Mouse (Mus musculus): ENCODE results near the gene Btg4. TPM values are rescaled to one million over a fixed set of nuclear protein-coding genes. Genes with fewer than 3 reads are reported as not detected.

The Btg4 gene
- total and polyA plus RNA-seq, 2 experiments from 2014 or later = not detected

GRCm38 (mm10) chr9:51102963-51103807 lies 42.5 kb downstream of the Btg4 start:
- peak overlapping the region; percentile 57 for H3K9ac ChIP-seq (replicated peaks; ENCODE audit: low read depth, low read length)
- ATAC-seq (ENCODE audit: insufficient read depth, low read depth) (peak; percentile 74; the same call in 1 of the 2 replicates), DNase-seq (ENCODE audit: low spot score) (peak; percentile 18)
- no peak for TF ChIP-seq EP300 (IDR thresholded peaks at IDR 0.05; ENCODE audit: low read depth)
- no peak for TF ChIP-seq CTCF (IDR thresholded peaks at IDR 0.05; ENCODE audit: low read depth)
- peaks cover 22% of the 10 kb centered on the region for H3K27me3 ChIP-seq (ENCODE audit: control insufficient read depth, insufficient read depth, low read length)
- H3K4me1 ChIP-seq (ENCODE audit: control insufficient read depth, insufficient read depth) = 0 out of 2 replicates have a peak, but pooled peaks cover 7% of the 10 kb centered on the region
- H3K36me3 ChIP-seq (replicated peaks; ENCODE audit: control insufficient read depth, insufficient read depth, low read length) = no peaks in the 10 kb centered on the region
- peak overlapping the region; percentile 58 for H3K4me3 ChIP-seq (ENCODE audit: low read depth, low read length)
- 3% methylated on average over 44 of the region's 44 CpGs for WGBS
- no peak overlapping the region for H3K27ac ChIP-seq (ENCODE audit: low read depth)
- H3K9me3 ChIP-seq (replicated peaks; ENCODE audit: control insufficient read depth, low read length) = no peaks in the 10 kb centered on the region
- peak overlapping the region; percentile 99 for H3K4me2 ChIP-seq (ENCODE audit: low read depth, low read length)

DNA sequence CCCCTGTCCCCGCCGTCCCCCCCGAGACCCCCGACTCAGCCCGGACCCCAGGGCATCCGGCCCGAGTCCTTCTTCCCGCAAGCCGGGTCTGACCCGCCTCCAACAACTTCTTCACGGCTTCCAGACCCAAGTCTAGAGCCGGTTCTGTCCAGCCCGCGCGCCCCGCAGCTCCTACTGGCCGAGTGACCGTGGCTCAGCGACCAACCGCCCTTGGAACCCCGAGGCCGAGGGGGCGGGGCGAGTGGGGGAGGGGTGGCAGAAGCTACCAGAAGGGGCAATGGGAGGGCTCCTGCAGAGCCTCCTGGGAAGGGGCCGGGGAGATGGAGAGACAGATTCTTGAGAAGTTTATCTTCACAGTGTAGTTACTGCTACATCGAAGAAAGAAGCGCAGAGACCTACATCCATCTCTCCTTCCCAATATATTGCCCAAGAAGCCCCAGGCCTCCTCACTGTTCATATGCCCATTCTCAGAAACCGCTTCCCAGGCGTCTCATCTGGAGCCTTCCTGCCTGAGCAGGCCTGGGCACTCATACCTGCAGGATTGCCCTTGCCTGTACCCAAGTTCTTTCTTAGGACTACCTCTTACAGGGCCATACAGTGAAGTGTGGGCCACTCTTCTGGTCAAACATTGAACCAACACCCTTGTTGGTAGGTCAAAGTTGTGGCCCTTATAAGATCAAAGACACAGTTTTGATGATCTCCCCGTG lies 43.3 kb downstream of the Btg4 start:
- H3K36me3 ChIP-seq (replicated peaks; ENCODE audit: control insufficient read depth, insufficient read depth, low read length) = no peaks in the 10 kb centered on the region
- 0 out of 2 replicates have a peak, but pooled peaks cover 7% of the 10 kb centered on the region for H3K4me1 ChIP-seq (ENCODE audit: control insufficient read depth, insufficient read depth)
- TF ChIP-seq EP300 (IDR thresholded peaks at IDR 0.05; ENCODE audit: low read depth) (no peak), CTCF (IDR thresholded peaks at IDR 0.05; ENCODE audit: low read depth) (no peak)
- H3K9me3 ChIP-seq (replicated peaks; ENCODE audit: control insufficient read depth, low read length) = no peaks in the 10 kb centered on the region
- peak overlapping the region; percentile 99 for H3K4me2 ChIP-seq (ENCODE audit: low read depth, low read length)
- H3K4me3 ChIP-seq (ENCODE audit: low read depth, low read length) = peak overlapping the region; percentile 58
- peak; percentile 64 for ATAC-seq (ENCODE audit: insufficient read depth, low read depth)
- H3K27me3 ChIP-seq (ENCODE audit: control insufficient read depth, insufficient read depth, low read length) = peaks cover 22% of the 10 kb centered on the region
- WGBS = 9% methylated on average over 30 of the region's 30 CpGs
- peak overlapping the region; percentile 57 for H3K9ac ChIP-seq (replicated peaks; ENCODE audit: low read depth, low read length)
- H3K27ac ChIP-seq (ENCODE audit: low read depth) = no peak overlapping the region
- DNase-seq (ENCODE audit: low spot score) = peak; percentile 7

- DNase-seq (ENCODE audit: low spot score) (no peak), ATAC-seq (ENCODE audit: insufficient read depth, low read depth) (no peak)
- 66% methylated on average over 2 of the region's 2 CpGs for WGBS
- Histone ChIP-seq H3K9ac (replicated peaks; ENCODE audit: low read depth, low read length) (no peak overlapping the region), H3K9me3 (replicated peaks; ENCODE audit: control insufficient read depth, low read length) (no peaks in the 10 kb centered on the region), H3K36me3 (replicated peaks; ENCODE audit: control insufficient read depth, insufficient read depth, low read length) (no peaks in the 10 kb centered on the region), H3K4me3 (ENCODE audit: low read depth, low read length) (no peak overlapping the region), H3K4me1 (ENCODE audit: control insufficient read depth, insufficient read depth) (0 out of 2 replicates have a peak, but pooled peaks cover 7% of the 10 kb centered on the region), H3K4me2 (ENCODE audit: low read depth, low read length) (no peak overlapping the region), H3K27me3 (ENCODE audit: control insufficient read depth, insufficient read depth, low read length) (peaks cover 13% of the 10 kb centered on the region; the same call in 1 of the 2 replicates), H3K27ac (ENCODE audit: low read depth) (no peak overlapping the region)
- TF ChIP-seq EP300 (IDR thresholded peaks at IDR 0.05; ENCODE audit: low read depth) (no peak), CTCF (IDR thresholded peaks at IDR 0.05; ENCODE audit: low read depth) (no peak)
Observed at GRCm38 (mm10) chr9:51105751-51106150, 45.0 kb downstream of the Btg4 start.

DNA sequence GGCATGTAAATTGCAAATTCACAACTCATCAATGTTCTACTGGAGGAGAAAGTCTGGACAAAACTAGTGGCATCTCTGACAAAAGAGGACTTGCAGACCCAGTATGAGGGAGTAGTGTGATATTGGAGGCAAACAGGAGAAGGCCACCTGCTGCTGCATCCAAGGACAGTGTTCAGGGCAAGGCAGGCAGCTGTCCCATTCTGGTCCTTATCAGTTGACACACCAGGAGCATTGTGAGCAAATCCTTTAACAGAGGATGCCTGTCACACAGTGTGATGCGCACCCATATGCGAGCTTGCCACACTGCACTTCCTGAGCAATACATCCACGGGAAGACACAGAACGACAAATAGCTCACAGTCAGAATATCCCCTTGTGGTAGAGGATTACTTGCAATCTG lies 54.1 kb downstream of the Btg4 start:
- H3K4me2 ChIP-seq (ENCODE audit: low read depth, low read length) = no peak overlapping the region
- no peak for ATAC-seq (ENCODE audit: insufficient read depth, low read depth)
- WGBS = 65% methylated on average over 4 of the region's 4 CpGs

DNA sequence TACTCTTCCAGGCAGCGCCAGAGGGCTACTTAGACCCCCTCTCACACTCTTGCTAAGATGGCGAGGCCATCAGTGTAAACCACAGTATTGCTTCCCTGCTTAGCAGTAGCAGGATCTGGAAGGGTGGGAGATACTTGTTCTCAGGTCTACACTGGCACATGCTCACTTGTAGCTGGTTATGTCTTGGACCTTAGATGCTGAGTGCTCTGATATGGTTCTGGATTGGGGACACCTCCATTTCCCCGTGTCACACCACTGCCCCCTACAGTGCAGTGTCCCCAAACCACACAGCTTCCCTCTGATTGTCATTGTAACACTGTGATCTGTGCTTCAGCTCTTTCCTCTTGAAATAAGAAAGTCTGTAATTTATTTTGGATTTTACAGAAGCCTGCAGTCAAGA lies 76.3 kb downstream of the Btg4 start:
- H3K27ac ChIP-seq (ENCODE audit: low read depth) = no peak overlapping the region
- H3K4me1 ChIP-seq (ENCODE audit: control insufficient read depth, insufficient read depth) = no peaks in the 10 kb centered on the region
- DNase-seq (ENCODE audit: low spot score) = peak; percentile 5
- no peaks in the 10 kb centered on the region for H3K9me3 ChIP-seq (replicated peaks; ENCODE audit: control insufficient read depth, low read length)
- WGBS = 64% methylated on average over 3 of the region's 3 CpGs
- H3K36me3 ChIP-seq (replicated peaks; ENCODE audit: control insufficient read depth, insufficient read depth, low read length) = no peaks in the 10 kb centered on the region
- H3K4me2 ChIP-seq (ENCODE audit: low read depth, low read length) = no peak overlapping the region
- H3K4me3 ChIP-seq (ENCODE audit: low read depth, low read length) = no peak overlapping the region
- TF ChIP-seq EP300 (IDR thresholded peaks at IDR 0.05; ENCODE audit: low read depth) (no peak), CTCF (IDR thresholded peaks at IDR 0.05; ENCODE audit: low read depth) (peak; percentile 59)
- no peak overlapping the region for H3K9ac ChIP-seq (replicated peaks; ENCODE audit: low read depth, low read length)
- ATAC-seq (ENCODE audit: insufficient read depth, low read depth) = no peak
- no peaks in the 10 kb centered on the region for H3K27me3 ChIP-seq (ENCODE audit: control insufficient read depth, insufficient read depth, low read length)

More for the DNA sequence above, 54.1 kb downstream of the Btg4 start:
- Histone ChIP-seq H3K9me3 (replicated peaks; ENCODE audit: control insufficient read depth, low read length) (no peaks in the 10 kb centered on the region), H3K27me3 (ENCODE audit: control insufficient read depth, insufficient read depth, low read length) (no peaks in the 10 kb centered on the region), H3K9ac (replicated peaks; ENCODE audit: low read depth, low read length) (no peak overlapping the region), H3K36me3 (replicated peaks; ENCODE audit: control insufficient read depth, insufficient read depth, low read length) (no peaks in the 10 kb centered on the region), H3K4me3 (ENCODE audit: low read depth, low read length) (no peak overlapping the region), H3K27ac (ENCODE audit: low read depth) (no peak overlapping the region), H3K4me1 (ENCODE audit: control insufficient read depth, insufficient read depth) (no peaks in the 10 kb centered on the region)
- TF ChIP-seq CTCF (IDR thresholded peaks at IDR 0.05; ENCODE audit: low read depth) (no peak), EP300 (IDR thresholded peaks at IDR 0.05; ENCODE audit: low read depth) (no peak)
- DNase-seq (ENCODE audit: low spot score) = no peak

Measured in heart, postnatal 0 days (tissue).